Mouse (Mus musculus) CH12.LX (cell line): ENCODE measurements around the gene Vpreb2.

Experiments used
- CHD1 ChIP-seq: IDR thresholded peaks from 2 replicates; pipeline ENCODE4 v1.6.1; 2012; ENCODE audit warnings: low read depth, low read length, improper control_type of control experiment, inconsistent platforms
- CHD2 ChIP-seq: IDR thresholded peaks from 2 replicates; pipeline ENCODE4 v1.6.1; 2011; ENCODE audit warnings: low read length, improper control_type of control experiment
- CTCF ChIP-seq, 2 experiments: IDR thresholded peaks in 1 of 2; conservative IDR thresholded peaks in 1 of 2; 2 replicates each; pipeline ENCODE4 v1.5.1; 2011 to 2012; ENCODE audit warnings: low read depth in 2 of 2, low read length in 2 of 2, improper control_type of control experiment in 1 of 2, inconsistent platforms in 1 of 2, mild to moderate bottlenecking in 1 of 2, moderate library complexity in 1 of 2
- EP300 ChIP-seq: IDR thresholded peaks from 2 replicates; pipeline ENCODE4 v1.6.1; 2011; ENCODE audit warnings: low read length, improper control_type of control experiment
- HCFC1 ChIP-seq: IDR thresholded peaks from 2 replicates; pipeline ENCODE4 v1.6.1; 2012; ENCODE audit warnings: low read depth, mild to moderate bottlenecking, inconsistent platforms, low read length, improper control_type of control experiment
- POLR2A ChIP-seq: IDR thresholded peaks from 2 replicates; pipeline ENCODE4 v1.6.1; 2011; ENCODE audit warnings: low read depth, mild to moderate bottlenecking, improper control_type of control experiment, low read length
- RCOR1 ChIP-seq: conservative IDR thresholded peaks from 2 replicates; pipeline ENCODE4 v1.6.1; 2012; ENCODE audit warnings: low read depth, mild to moderate bottlenecking, inconsistent platforms, low read length, improper control_type of control experiment
- SIN3A ChIP-seq: IDR thresholded peaks from 2 replicates; pipeline ENCODE4 v1.6.1; 2012; ENCODE audit warnings: low read length, improper control_type of control experiment, inconsistent platforms
- UBTF ChIP-seq: IDR thresholded peaks from 2 replicates; pipeline ENCODE4 v1.6.1; 2012; ENCODE audit warnings: low read depth, mild to moderate bottlenecking, inconsistent platforms, low read length, improper control_type of control experiment, moderate library complexity
- ZKSCAN1 ChIP-seq: IDR thresholded peaks from 2 replicates; pipeline ENCODE4 v1.6.1; 2012; ENCODE audit warnings: low read depth, inconsistent platforms, low read length, improper control_type of control experiment, borderline replicate concordance
- ZNF384 ChIP-seq: IDR thresholded peaks from 2 replicates; pipeline ENCODE4 v1.6.1; 2012; ENCODE audit warnings: low read depth, low read length, improper control_type of control experiment, inconsistent platforms

GRCm38 (mm10) chr16:17962091-17962490 lies 18.1 kb upstream of the Vpreb2 start:
- no peak for TF ChIP-seq EP300
- TF ChIP-seq POLR2A: no peak
- TF ChIP-seq CTCF (conservative IDR thresholded peaks at IDR 0.05 in 1 of 2, IDR thresholded peaks at IDR 0.05 in 1 of 2; ENCODE audit: low read depth in 2 of 2, low read length in 2 of 2): no peak
- no peak for TF ChIP-seq HCFC1
- TF ChIP-seq CHD2: no peak
- TF ChIP-seq SIN3A: no peak
- no peak for TF ChIP-seq RCOR1
- TF ChIP-seq UBTF: no peak
- TF ChIP-seq CHD1: no peak
- no peak for TF ChIP-seq ZKSCAN1
- no peak for TF ChIP-seq ZNF384
